Mouse (Mus musculus) neural tube, embryonic 13.5 days (tissue): ENCODE measurements around the gene Sec16a. TPM values are rescaled to one million over a fixed set of nuclear protein-coding genes. Genes with fewer than 3 reads are reported as not detected.

Experiments
- ATAC-seq: fragments of 200-750 bp; cut with Nextera tagmentation; 2 replicates; pipeline ENCODE4 v1.8.0; 2017; ENCODE audit warnings: low read depth, mild to moderate bottlenecking, moderate TSS enrichment, moderate library complexity
- H3K27ac ChIP-seq: fragments of 300-500 bp; sonication (generic); replicated peaks from 2 replicates; pipeline ENCODE4 v1.5.1; 2015; ENCODE audit warnings: moderate library complexity, mild to moderate bottlenecking, inconsistent platforms
- H3K27me3 ChIP-seq: fragments of 300-500 bp; sonication (generic); 2 replicates; pipeline ENCODE4 v1.6.1; 2015; ENCODE audit warnings: mild to moderate bottlenecking, inconsistent platforms
- H3K36me3 ChIP-seq: fragments of 300-500 bp; sonication (generic); 2 replicates; pipeline ENCODE4 v1.6.1; 2015; ENCODE audit warnings: mild to moderate bottlenecking, inconsistent platforms
- H3K4me1 ChIP-seq: fragments of 300-500 bp; sonication (generic); replicated peaks from 2 replicates; pipeline ENCODE4 v1.6.1; 2015; ENCODE audit warnings: inconsistent platforms
- H3K4me2 ChIP-seq: fragments of 300-500 bp; sonication (generic); 2 replicates; pipeline ENCODE4 v1.6.1; 2015; ENCODE audit warnings: inconsistent platforms, mild to moderate bottlenecking, moderate library complexity
- H3K4me3 ChIP-seq: fragments of 300-500 bp; sonication (generic); 2 replicates; pipeline ENCODE4 v1.5.1; 2015; ENCODE audit warnings: mild to moderate bottlenecking, inconsistent platforms
- H3K9ac ChIP-seq: fragments of 300-500 bp; sonication (generic); 2 replicates; pipeline ENCODE4 v1.6.1; 2015; ENCODE audit warnings: moderate library complexity, mild to moderate bottlenecking, inconsistent platforms
- H3K9me3 ChIP-seq: fragments of 300-500 bp; sonication (generic); 2 replicates; pipeline ENCODE4 v1.6.1; 2016; ENCODE audit warnings: inconsistent platforms
- WGBS: fragments of 180-500 bp; shearing (Covaris S2); methylation state at CpG from one replicate; pipeline ENCODE4 v1.1.7; 2015; 5-methylcytosine and 5-hydroxymethylcytosine counted together
- microRNA-seq: library from miRNA; unstranded; fragments of <30 nt; microRNA quantifications from one replicate; pipeline ENCODE4, GENCODE M21; 2016
- polyA plus RNA-seq: library from polyadenylated mRNA; unstranded; fragments of >200 nt; fragmentation: Nextera tagmentation; extraction: Ambion mirVana; gene quantifications from 2 replicates; pipeline ENCODE4 v1.2.1, GENCODE M21; 2015

Gene Sec16a
- polyA plus RNA-seq, 1 experiment from 2014 or later: 18.4 TPM

GRCm38 (mm10) chr2:26364738-26365465 is 80.1 kb downstream of the Sec16a start:
- ATAC-seq: no peak
- H3K4me3 ChIP-seq: no peak overlapping the region
- no peaks in the 10 kb centered on the region for H3K9me3 ChIP-seq
- peaks cover 80% of the 10 kb centered on the region for H3K36me3 ChIP-seq
- no peaks in the 10 kb centered on the region for H3K27me3 ChIP-seq
- H3K4me1 ChIP-seq: no peaks in the 10 kb centered on the region
- H3K4me2 ChIP-seq: no peak overlapping the region
- no peak overlapping the region for H3K27ac ChIP-seq
- WGBS: 86% methylated on average over 10 of the region's 10 CpGs
- H3K9ac ChIP-seq: no peak overlapping the region

- Histone ChIP-seq H3K27me3 (no peaks in the 10 kb centered on the region), H3K4me2 (no peak overlapping the region), H3K4me1 (no peaks in the 10 kb centered on the region), H3K9me3 (no peaks in the 10 kb centered on the region), H3K9ac (no peak overlapping the region), H3K27ac (no peak overlapping the region), H3K36me3 (peaks cover 65% of the 10 kb centered on the region), H3K4me3 (no peak overlapping the region)
- WGBS: 86% methylated on average over 5 of the region's 5 CpGs
- ATAC-seq: no peak
These were observed 81.5 kb downstream of the Sec16a start for GRCm38 (mm10) chr2:26363481-26363880.

- H3K9me3 ChIP-seq: no peaks in the 10 kb centered on the region
- no peak for ATAC-seq
- no peaks in the 10 kb centered on the region for H3K27me3 ChIP-seq
- no peak overlapping the region for H3K4me3 ChIP-seq
- H3K27ac ChIP-seq: no peak overlapping the region
- H3K4me2 ChIP-seq: no peak overlapping the region
- peaks cover 60% of the 10 kb centered on the region for H3K36me3 ChIP-seq
- no peaks in the 10 kb centered on the region for H3K4me1 ChIP-seq
- no peak overlapping the region for H3K9ac ChIP-seq
- 81% methylated on average over 5 of the region's 5 CpGs for WGBS
These were observed 82.0 kb downstream of the Sec16a start for GRCm38 (mm10) chr2:26362991-26363390.

- Histone ChIP-seq H3K9ac (no peak within 1 kb of the TSS), H3K27ac (no peak within 1 kb of the TSS), H3K4me3 (no peak within 1 kb of the TSS), H3K4me1 (no peaks in the 10 kb centered on the region), H3K27me3 (no peaks in the 10 kb centered on the region), H3K9me3 (no peaks in the 10 kb centered on the region), H3K4me2 (no peak within 1 kb of the TSS), H3K36me3 (peaks cover 38% of the 10 kb centered on the region)
- no peak for ATAC-seq
- WGBS: 41% methylated on average over 3 of the region's 3 CpGs
These were observed 84.2 kb downstream of the Sec16a start, which contains the start of gene Card9 for GRCm38 (mm10) chr2:26360772-26361171. Card9 (minus strand) TSS chr2:26360918.

GRCm38 (mm10) chr2:26359983-26360382 is 85.0 kb downstream of the Sec16a start:
- WGBS: 86% methylated on average over 6 of the region's 6 CpGs
- H3K36me3 ChIP-seq: peaks cover 36% of the 10 kb centered on the region

More at GRCm38 (mm10) chr2:26359983-26360382, 85.0 kb downstream of the Sec16a start:
- Histone ChIP-seq H3K4me1 (no peaks in the 10 kb centered on the region), H3K4me3 (no peak overlapping the region), H3K27me3 (no peaks in the 10 kb centered on the region), H3K9me3 (no peaks in the 10 kb centered on the region), H3K9ac (no peak overlapping the region), H3K4me2 (no peak overlapping the region), H3K27ac (no peak overlapping the region)
- ATAC-seq: no peak

Small RNA genes lying within 50 kb of the gene (microRNA-seq; reads per million reads assigned to microRNA genes)
- gene Mir6996: 1.2 reads per million

Other genes starting within 250 kb of the Sec16a start
- 11.8 and 12.5 TPM in 2 replicates for gene Lhx3, start 236.9 kb downstream of the Sec16a start, polyA plus RNA-seq
- gene Qsox2, start 207.7 kb downstream of the Sec16a start, polyA plus RNA-seq: 13.0 and 13.8 TPM in 2 replicates
- gene Ccdc187, start 150.7 kb downstream of the Sec16a start, polyA plus RNA-seq: 0.06 and 0.08 TPM in 2 replicates
- gene Gpsm1, start 129.7 kb downstream of the Sec16a start, polyA plus RNA-seq: 109 and 114 TPM in 2 replicates
- gene Dnlz, start 93.1 kb downstream of the Sec16a start, polyA plus RNA-seq: 30.1 and 34.2 TPM in 2 replicates
- 1.3 and 2.0 TPM in 2 replicates for gene Card9, start 84.3 kb downstream of the Sec16a start, polyA plus RNA-seq
- gene Snapc4, start 64.6 kb downstream of the Sec16a start, polyA plus RNA-seq: 25.4 and 26.8 TPM in 2 replicates
- gene Entr1, start 55.9 kb downstream of the Sec16a start, polyA plus RNA-seq: 158 and 164 TPM in 2 replicates
- gene Pmpca, start 55.9 kb downstream of the Sec16a start, polyA plus RNA-seq: 96.5 and 97.6 TPM in 2 replicates
- gene Inpp5e, start 36.0 kb downstream of the Sec16a start, polyA plus RNA-seq: 24.6 and 25.5 TPM in 2 replicates
- gene Notch1, start 71.4 kb upstream of the Sec16a start, polyA plus RNA-seq: 19.3 and 20.5 TPM in 2 replicates
- gene Egfl7, start 134.8 kb upstream of the Sec16a start, polyA plus RNA-seq: 78.3 and 82.0 TPM in 2 replicates
- not detected in 2 replicates for gene Gm20532, start 141.4 kb upstream of the Sec16a start, polyA plus RNA-seq
- gene Agpat2, start 159.2 kb upstream of the Sec16a start, polyA plus RNA-seq: 6.0 and 7.4 TPM in 2 replicates
- gene Fam69b, start 183.2 kb upstream of the Sec16a start, polyA plus RNA-seq: 91.8 and 101 TPM in 2 replicates
- not detected in 2 replicates for gene Lcn4, start 226.1 kb upstream of the Sec16a start, polyA plus RNA-seq